ENCODE assay signal across 27 mouse cellular contexts in genomic region chr13:71338700-71339099, GRCm38 (mm10).
DNase-seq lines count a peak whose midpoint lies in the region; ATAC-seq and TF ChIP-seq lines count a peak whose summit lies in the region.
"Had no signal": no experiment of that assay in that cellular context is flagged by ENCODE, and none has a peak within 500 bp of the region (broad histone marks: within the 10 kb centered on the region; RNA-seq: fewer than 3 reads in every experiment).

No protein-coding gene starts in this region.

- TF ChIP-seq CTCF in liver, postnatal 0 days (IDR thresholded peaks at IDR 0.05; ENCODE audit: low read depth), result no peak

- H3K9me3 ChIP-seq in forebrain, embryonic 12.5 days, result no peaks in the 10 kb centered on the region
- no peaks in the 10 kb centered on the region for H3K9me3 ChIP-seq in forebrain, embryonic 10.5 days
- no peaks in the 10 kb centered on the region for H3K9me3 ChIP-seq in kidney, embryonic 16.5 days (ENCODE audit: low read length)
- H3K9me3 ChIP-seq in forebrain, embryonic 15.5 days, result no peaks in the 10 kb centered on the region
- no peaks in the 10 kb centered on the region for H3K9me3 ChIP-seq in liver, postnatal 0 days (ENCODE audit: low read length)
- H3K9me3 ChIP-seq: embryonic facial prominence, embryonic 12.5 days; heart, embryonic 15.5 days; hindbrain, embryonic 12.5 days had no signal

- H3K27ac ChIP-seq in forebrain, embryonic 12.5 days, result no peak overlapping the region
- no peak overlapping the region for H3K27ac ChIP-seq in forebrain, embryonic 10.5 days
- no peak overlapping the region for H3K27ac ChIP-seq in kidney, embryonic 16.5 days (ENCODE audit: low read length)
- no peak overlapping the region for H3K27ac ChIP-seq in forebrain, embryonic 15.5 days (replicated peaks)
- no peak overlapping the region for H3K27ac ChIP-seq in liver, postnatal 0 days (ENCODE audit: low read depth)
- H3K27ac ChIP-seq: embryonic facial prominence, embryonic 12.5 days; heart, embryonic 15.5 days; hindbrain, embryonic 12.5 days; liver, embryonic 14.5 days had no signal

- no peak overlapping the region for H3K4me2 ChIP-seq in forebrain, embryonic 12.5 days
- no peak overlapping the region for H3K4me2 ChIP-seq in kidney, embryonic 16.5 days (replicated peaks; ENCODE audit: low read depth, low read length)
- H3K4me2 ChIP-seq in forebrain, embryonic 15.5 days (replicated peaks), result no peak overlapping the region
- no peak overlapping the region for H3K4me2 ChIP-seq in liver, postnatal 0 days (ENCODE audit: low read depth, low read length)
- H3K4me2 ChIP-seq: embryonic facial prominence, embryonic 12.5 days; heart, embryonic 15.5 days; hindbrain, embryonic 12.5 days; lung, embryonic 14.5 days had no signal

- TF ChIP-seq EP300 in liver, postnatal 0 days (IDR thresholded peaks at IDR 0.05; ENCODE audit: low read depth), result no peak

- H3K9ac ChIP-seq in forebrain, embryonic 12.5 days, result no peak overlapping the region
- no peak overlapping the region for H3K9ac ChIP-seq in kidney, embryonic 16.5 days (replicated peaks; ENCODE audit: low read length)
- no peak overlapping the region for H3K9ac ChIP-seq in forebrain, embryonic 15.5 days (replicated peaks)
- H3K9ac ChIP-seq in liver, postnatal 0 days (replicated peaks), result no peak overlapping the region
- H3K9ac ChIP-seq: embryonic facial prominence, embryonic 12.5 days; heart, embryonic 15.5 days; hindbrain, embryonic 12.5 days; liver, embryonic 14.5 days; lung, embryonic 14.5 days had no signal

- H3K4me1 ChIP-seq in forebrain, embryonic 12.5 days, result peaks cover 4% of the 10 kb centered on the region
- peaks cover 10% of the 10 kb centered on the region; the same call in 1 of the 2 replicates for H3K4me1 ChIP-seq in forebrain, embryonic 10.5 days
- H3K4me1 ChIP-seq in kidney, embryonic 16.5 days (ENCODE audit: insufficient read depth, low read length), result no peaks in the 10 kb centered on the region
- H3K4me1 ChIP-seq in forebrain, embryonic 15.5 days, result no peaks in the 10 kb centered on the region
- H3K4me1 ChIP-seq in liver, postnatal 0 days (ENCODE audit: insufficient read depth), result no peaks in the 10 kb centered on the region
- H3K4me1 ChIP-seq: embryonic facial prominence, embryonic 12.5 days; heart, embryonic 15.5 days; hindbrain, embryonic 12.5 days had no signal

- DNase-seq in forebrain, embryonic 10.5 days (ENCODE audit: extremely low spot score, low spot score), result no peak
- DNase-seq in kidney, adult 9 months, result peak; percentile 14
- DNase-seq in Muller cell, postnatal 12 days (ENCODE audit: inconsistent ontology term), result peak; percentile 53
- no peak for DNase-seq in liver, postnatal 0 days
- DNase-seq: adrenal gland, postnatal 10 days; cerebellum, adult 11 months; cerebellum, adult 9-11 months; embryo, embryonic 11 days; gastrocnemius, postnatal 10 days; kidney, adult 18-20 months; kidney, postnatal 10 days; liver; lung, embryonic 14.5 days; lung, postnatal 14 days; right cerebral cortex, adult 18-20 months; spleen, adult 18-20 months; thymus, postnatal 25 days had no signal

- peak; percentile 60; the same call in 1 of the 2 replicates for ATAC-seq in forebrain, embryonic 12.5 days (ENCODE audit: low FRiP score)
- ATAC-seq in kidney, embryonic 16.5 days (ENCODE audit: low FRiP score, low TSS enrichment), result no peak
- 0 out of 2 replicates have a peak, but pooled peaks have one; percentile 26 for ATAC-seq in forebrain, embryonic 15.5 days (replicated peaks)
- ATAC-seq in liver, postnatal 0 days, result no peak
- ATAC-seq: inflammation-experienced regulatory T-cells, adult 6 months; Patski had no signal

- H3K27me3 ChIP-seq in forebrain, embryonic 12.5 days, result peaks cover 24% of the 10 kb centered on the region; the same call in 1 of the 2 replicates
- peaks cover 5% of the 10 kb centered on the region for H3K27me3 ChIP-seq in forebrain, embryonic 10.5 days (ENCODE audit: poor library complexity, severe bottlenecking)
- H3K27me3 ChIP-seq in kidney, embryonic 16.5 days (ENCODE audit: insufficient read depth, low read length), result no peaks in the 10 kb centered on the region
- 0 out of 2 replicates have a peak, but pooled peaks cover 5% of the 10 kb centered on the region for H3K27me3 ChIP-seq in forebrain, embryonic 15.5 days
- no peaks in the 10 kb centered on the region for H3K27me3 ChIP-seq in liver, postnatal 0 days (ENCODE audit: insufficient read depth, low read length)
- H3K27me3 ChIP-seq: embryonic facial prominence, embryonic 12.5 days; heart, embryonic 15.5 days; hindbrain, embryonic 12.5 days; Patski had no signal

- H3K36me3 ChIP-seq in forebrain, embryonic 12.5 days (replicated peaks), result no peaks in the 10 kb centered on the region
- no peaks in the 10 kb centered on the region for H3K36me3 ChIP-seq in forebrain, embryonic 10.5 days (replicated peaks)
- H3K36me3 ChIP-seq in kidney, embryonic 16.5 days (ENCODE audit: insufficient read depth, low read length), result no peaks in the 10 kb centered on the region
- H3K36me3 ChIP-seq in forebrain, embryonic 15.5 days, result no peaks in the 10 kb centered on the region
- H3K36me3 ChIP-seq in liver, postnatal 0 days (replicated peaks; ENCODE audit: insufficient read depth, low read length), result no peaks in the 10 kb centered on the region
- H3K36me3 ChIP-seq: embryonic facial prominence, embryonic 12.5 days; G1E; heart, embryonic 15.5 days; hindbrain, embryonic 12.5 days had no signal

- 12% methylated on average over 6 of the region's 6 CpGs for WGBS in forebrain, embryonic 12.5 days
- 49% methylated on average over 6 of the region's 6 CpGs for WGBS in forebrain, embryonic 10.5 days
- 66% methylated on average over 6 of the region's 6 CpGs for WGBS in kidney, embryonic 16.5 days
- 9% methylated on average over 6 of the region's 6 CpGs for WGBS in forebrain, embryonic 15.5 days
- WGBS in liver, postnatal 0 days (ENCODE audit: insufficient replicate concordance), result 73% methylated on average over 6 of the region's 6 CpGs

- no peak overlapping the region for H3K4me3 ChIP-seq in forebrain, embryonic 12.5 days (replicated peaks)
- H3K4me3 ChIP-seq in forebrain, embryonic 10.5 days, result no peak overlapping the region
- no peak overlapping the region for H3K4me3 ChIP-seq in kidney, embryonic 16.5 days (ENCODE audit: low read length)
- no peak overlapping the region for H3K4me3 ChIP-seq in forebrain, embryonic 15.5 days
- H3K4me3 ChIP-seq in liver, postnatal 0 days (ENCODE audit: low read depth, low read length), result no peak overlapping the region
- H3K4me3 ChIP-seq: embryonic facial prominence, embryonic 12.5 days; heart, embryonic 15.5 days; hindbrain, embryonic 12.5 days had no signal

Comparison
In these comparisons a context has a peak if more than half of its experiments do, and no peak if none do; other contexts are left out.
1. ATAC-seq: peak in forebrain, embryonic 12.5 days (single experiment) and forebrain, embryonic 15.5 days (single experiment); none in kidney, embryonic 16.5 days (single experiment) and liver, postnatal 0 days (single experiment).
2. DNase-seq: peak in kidney, adult 9 months (single experiment) and Muller cell, postnatal 12 days (single experiment); none in forebrain, embryonic 10.5 days (single experiment) and liver, postnatal 0 days (single experiment).